Mouse (Mus musculus): ENCODE measurements around the gene Gm49353.

Gm49353 gene

DNA sequence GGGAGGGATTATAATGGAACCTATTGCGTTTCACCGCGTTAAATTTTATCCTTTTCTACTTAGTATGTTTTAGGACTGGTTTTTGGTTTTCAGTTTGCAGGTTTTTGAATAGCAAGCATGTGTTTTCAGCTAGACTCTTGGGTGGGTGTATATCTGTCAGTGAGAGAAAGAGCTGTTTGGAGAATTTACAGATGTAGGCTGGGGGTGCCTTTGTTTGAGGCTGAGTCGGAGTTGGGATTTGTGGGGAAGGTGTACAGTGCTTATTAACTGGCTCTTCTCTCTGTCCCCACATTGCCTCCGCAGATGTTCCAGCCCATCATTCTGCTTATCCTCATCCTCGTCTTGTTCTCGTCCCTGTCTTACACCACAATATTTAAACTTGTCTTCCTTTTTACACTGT lies at the start of gene Gm49353:
TSS of gene Gm49353 (plus strand) at position 313 of the 400 bp plus-strand sequence.
- in situ Hi-C loops (cut with MseI, MboI), result no loop called here

DNA sequence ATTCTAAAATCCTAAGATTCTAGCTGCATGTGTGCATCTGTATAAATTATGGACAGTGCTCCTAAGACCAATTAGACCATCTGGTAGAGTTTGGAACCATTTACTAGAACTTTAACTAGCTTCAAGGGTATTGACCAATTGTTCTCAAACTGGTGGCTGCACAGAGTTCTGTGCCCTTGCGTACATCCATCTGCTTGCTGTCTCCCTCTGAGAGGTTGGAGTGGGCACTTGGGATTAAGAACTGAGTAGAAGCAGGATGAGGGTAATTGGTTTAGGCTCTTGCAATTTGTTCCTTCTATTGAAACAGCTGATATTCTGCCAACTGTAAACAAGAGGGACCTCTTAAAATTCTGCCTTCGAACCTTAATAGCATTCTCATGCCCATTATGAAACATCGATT lies 43.5 kb upstream of the Gm49353 start:
- in situ Hi-C loops (cut with MseI, MboI), result no loop called here

DNA sequence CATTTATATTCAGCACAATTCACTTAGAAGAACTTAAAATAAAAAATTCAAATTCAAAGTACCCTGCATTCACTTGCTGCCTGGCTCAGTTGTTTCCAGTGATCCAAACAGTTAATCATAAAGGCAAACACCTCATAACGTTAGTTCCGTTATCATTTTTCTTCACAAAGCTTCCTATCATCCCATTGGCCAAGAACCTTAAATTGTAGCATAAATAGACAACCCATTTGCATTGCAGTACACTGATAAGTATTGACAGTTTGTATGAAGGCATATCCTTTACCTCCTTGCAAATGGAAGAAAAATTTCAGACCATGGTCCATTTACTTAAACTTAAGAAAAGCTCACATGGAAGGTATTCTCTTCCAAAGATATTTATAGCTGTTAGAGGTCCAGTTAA lies 37.1 kb upstream of the Gm49353 start:
- in situ Hi-C loops (cut with MseI, MboI), result no loop called here

DNA sequence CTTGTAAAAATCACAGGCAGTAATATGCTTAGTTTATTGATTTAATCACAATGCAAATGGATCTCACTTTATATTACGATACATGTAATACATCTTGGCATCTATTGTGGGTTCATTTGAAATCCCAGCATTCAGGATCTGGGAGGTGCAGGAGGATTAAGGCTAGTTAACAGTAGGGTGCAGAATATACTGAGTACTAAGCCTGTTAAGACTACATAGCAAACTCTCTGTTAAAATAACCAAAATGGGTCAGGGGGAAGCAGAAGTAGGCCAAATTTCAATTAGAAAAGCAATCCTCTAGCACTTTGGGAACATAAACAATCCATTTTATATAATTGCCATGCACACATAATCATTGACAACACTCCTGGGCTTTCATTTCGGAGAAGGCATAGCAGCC lies 25.0 kb upstream of the Gm49353 start:
- in situ Hi-C loops (cut with MseI, MboI), result no loop called here

DNA sequence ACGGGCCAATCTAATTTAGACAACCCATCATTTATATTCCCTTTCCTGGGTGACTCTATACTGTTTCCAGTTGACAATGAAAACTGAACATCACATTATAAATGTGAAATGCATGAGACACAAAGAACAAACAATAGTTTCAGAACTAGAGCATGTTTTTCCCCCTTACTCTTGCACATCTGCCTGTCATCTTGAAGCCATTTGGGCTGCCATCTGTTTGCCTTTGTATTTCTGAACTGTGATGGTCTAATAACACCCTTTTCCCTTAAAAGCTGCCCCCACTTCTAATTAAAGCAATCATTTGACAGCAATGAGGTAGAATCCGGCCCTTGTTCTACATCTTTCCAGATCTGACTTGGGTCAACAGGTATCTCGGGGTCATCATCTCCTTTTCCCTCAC lies 23.1 kb upstream of the Gm49353 start:
- in situ Hi-C loops (cut with MseI, MboI), result no loop called here

DNA sequence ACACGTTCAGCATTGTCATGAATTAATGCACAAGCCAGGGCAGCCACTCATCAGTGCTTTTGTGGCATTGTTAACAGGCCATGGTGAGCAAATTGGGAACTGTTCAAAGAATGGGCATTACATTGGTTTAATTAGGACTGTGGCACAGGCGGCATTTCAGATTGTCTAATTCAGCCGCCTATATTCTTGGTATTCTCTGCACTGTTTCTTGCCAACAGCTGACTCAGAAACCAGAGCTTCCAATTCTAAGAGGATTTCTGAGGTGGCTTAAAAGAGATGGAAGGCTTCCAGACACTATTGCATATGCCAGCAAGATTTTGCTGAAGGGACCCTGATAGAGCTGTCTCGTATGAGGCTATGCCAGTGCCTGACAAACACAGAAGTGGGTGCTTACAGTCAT lies 21.9 kb upstream of the Gm49353 start:
- in situ Hi-C loops (cut with MseI, MboI), result no loop called here

DNA sequence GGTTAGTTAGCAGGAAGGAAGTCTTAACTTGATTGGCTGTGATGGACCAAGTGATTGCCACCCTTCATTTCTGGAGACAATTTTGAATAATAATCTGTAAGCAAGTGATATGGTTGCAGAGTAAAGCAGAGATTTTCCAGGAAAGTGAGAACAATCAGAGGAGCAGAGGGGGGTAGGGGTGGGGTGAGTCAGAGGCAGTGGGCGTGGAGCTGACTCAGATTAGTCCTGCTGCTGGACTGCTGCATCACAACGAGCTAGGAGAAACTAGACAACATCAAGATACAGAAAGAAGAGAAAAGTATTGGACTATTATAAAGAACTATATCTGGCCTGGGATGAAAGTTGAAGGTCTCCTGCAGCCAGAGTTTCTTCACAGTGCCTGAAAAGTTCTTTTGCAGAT lies 20.8 kb upstream of the Gm49353 start:
- in situ Hi-C loops (cut with MseI, MboI), result no loop called here

DNA sequence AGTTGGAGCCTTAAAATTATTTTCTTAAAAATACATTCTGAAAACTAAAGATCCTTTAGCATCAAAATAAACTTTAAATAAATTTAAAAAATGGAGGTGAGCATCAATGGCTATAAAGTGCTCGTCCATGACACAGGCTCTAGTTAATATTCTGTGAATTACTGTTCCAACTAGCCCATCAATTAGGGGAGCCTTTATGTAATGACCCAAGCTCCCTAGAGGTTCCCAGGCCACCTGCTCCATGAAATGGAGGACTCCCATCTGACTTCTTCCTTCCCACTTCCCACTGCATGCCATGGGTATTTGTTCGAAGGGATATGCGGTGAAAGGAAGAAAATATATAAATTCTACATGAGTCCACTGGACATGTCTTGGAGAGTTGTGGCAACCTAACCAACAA lies 18.5 kb upstream of the Gm49353 start:
- in situ Hi-C loops (cut with MseI, MboI), result no loop called here

DNA sequence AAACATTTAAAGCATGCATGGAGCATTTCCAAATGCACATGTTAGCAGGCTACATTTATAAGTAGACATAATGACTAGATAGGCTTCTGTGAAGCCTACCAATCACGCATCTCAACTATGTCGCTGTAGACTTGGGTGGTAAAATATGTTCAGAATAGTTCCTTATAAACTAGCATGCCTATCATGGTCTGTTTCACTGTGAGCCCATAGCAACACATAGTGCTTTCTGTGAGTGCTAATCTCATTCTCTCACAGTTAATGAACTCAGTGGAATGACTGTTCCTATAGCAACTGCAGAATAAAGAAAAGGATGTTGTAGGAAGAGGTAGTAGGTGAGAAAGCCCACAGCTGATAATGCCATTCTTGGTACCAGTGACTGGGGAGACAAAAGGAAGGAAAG lies 17.7 kb upstream of the Gm49353 start:
- in situ Hi-C loops (cut with MseI, MboI), result no loop called here

DNA sequence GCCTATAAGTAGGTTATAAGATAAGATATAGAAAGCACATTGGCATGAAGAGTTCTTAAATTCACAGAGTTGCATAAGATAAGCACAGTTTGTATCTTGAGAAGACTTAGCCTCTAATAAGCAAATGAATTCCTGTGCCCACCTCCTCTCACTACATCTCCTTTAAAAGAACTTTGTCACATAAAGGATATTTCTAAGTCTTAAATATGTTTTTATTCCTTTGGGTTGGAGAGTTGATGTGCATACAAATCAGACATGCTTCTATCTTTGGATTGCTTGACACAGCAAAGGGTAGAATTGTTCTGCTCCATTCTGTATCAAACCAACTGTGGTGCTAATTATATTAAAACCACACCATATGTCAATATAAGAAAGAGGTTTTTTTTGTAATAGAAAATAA lies 5.0 kb upstream of the Gm49353 start:
- in situ Hi-C loops (cut with MseI, MboI), result no loop called here

DNA sequence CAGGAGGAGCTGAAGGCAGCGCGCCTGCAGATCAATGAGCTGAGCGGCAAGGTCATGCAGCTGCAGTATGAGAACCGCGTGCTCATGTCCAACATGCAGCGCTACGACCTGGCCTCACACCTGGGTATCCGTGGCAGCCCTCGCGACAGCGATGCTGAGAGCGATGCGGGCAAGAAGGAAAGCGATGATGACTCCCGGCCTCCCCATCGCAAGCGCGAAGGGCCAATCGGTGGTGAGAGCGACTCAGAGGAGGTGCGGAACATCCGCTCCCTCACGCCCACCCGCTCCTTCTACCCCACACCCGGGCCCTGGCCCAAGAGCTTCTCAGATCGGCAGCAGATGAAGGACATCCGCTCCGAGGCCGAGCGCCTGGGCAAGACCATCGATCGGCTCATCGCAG lies 1.9 kb upstream of the Gm49353 start:
- in situ Hi-C loops (cut with MseI, MboI), result no loop called here

DNA sequence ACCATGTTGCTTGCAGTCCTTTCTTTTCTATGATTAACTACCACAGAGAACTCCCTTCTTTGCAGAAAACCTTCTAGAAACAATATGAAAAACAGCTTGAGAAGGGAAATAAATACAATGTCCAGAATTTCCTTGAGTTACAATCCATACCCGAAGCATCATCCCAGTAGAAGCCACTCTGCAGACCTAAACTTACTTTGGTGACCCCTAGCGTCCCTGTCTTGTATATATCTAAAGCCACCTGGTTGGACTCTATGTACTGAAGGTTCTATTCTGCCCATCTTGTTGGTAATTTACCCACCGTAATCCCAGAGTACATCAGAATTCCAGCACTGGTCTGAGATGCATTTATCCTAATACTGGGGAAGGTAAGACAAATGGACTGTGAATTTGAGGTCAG lies 1.1 kb downstream of the Gm49353 start:
- in situ Hi-C loops (cut with MseI, MboI), result loop anchor here (10.0 kb wide), 1 partner anchor 95 kb away; no protein-coding TSS in a partner anchor

DNA sequence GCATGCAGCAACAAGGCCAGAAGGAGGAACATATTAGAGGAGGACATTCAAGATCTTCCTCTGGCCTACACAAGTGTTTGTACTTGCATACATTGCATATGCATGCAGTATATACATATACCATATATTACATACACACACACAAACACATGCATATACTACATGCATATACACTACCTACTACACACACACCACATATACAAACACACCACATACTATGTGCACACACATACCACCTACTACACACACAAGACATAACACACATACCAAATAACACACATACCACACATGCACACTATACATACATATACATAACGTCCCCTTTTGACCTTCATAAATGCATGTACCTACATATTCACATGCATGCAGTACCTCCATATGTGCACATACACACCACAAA lies 1.9 kb downstream of the Gm49353 start:
- in situ Hi-C loops (cut with MseI, MboI), result loop anchor here (10.0 kb wide), 1 partner anchor 96 kb away; no protein-coding TSS in a partner anchor

DNA sequence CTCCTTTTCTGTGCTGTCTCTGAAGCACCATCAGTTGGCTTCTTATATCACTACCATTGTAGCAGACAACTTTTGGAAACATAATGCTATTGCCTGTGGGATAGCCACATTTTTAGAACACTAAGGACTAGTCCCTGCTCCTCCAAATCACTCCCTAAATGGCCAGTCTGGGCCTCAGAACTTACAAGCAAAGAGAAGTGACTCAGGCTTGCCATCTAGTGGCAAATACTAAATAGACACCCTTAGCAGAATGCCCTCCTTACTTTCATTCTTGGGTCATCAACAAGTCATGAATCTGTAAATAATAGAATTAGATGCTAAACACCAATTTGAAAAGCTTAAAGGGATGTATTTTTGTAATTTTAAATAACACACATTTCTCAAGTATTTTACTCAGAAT lies 8.0 kb downstream of the Gm49353 start:
- in situ Hi-C loops (cut with MseI, MboI), result loop anchor here (10.0 kb wide), 1 partner anchor 102 kb away; no protein-coding TSS in a partner anchor

DNA sequence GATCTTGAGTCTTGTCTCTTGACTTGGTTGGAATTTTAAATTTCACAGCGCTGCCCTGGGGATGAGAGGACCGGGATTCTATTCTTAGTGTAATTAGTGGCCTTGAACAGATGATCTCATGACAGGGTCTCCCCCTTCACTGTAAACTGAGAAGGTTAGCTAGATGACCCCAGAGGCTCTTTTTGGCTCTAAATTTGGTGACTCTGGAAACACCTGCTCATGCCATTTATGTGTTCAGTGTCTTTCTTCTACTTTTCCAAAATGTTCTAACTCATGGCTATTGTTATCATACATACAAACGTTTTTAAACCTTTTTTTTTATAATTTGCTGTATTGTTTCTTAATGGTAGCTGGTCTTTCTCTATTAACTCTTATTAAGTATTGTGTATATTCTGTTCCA lies 10.0 kb downstream of the Gm49353 start:
- in situ Hi-C loops (cut with MseI, MboI), result loop anchor here (10.0 kb wide), 1 partner anchor 104 kb away; no protein-coding TSS in a partner anchor

DNA sequence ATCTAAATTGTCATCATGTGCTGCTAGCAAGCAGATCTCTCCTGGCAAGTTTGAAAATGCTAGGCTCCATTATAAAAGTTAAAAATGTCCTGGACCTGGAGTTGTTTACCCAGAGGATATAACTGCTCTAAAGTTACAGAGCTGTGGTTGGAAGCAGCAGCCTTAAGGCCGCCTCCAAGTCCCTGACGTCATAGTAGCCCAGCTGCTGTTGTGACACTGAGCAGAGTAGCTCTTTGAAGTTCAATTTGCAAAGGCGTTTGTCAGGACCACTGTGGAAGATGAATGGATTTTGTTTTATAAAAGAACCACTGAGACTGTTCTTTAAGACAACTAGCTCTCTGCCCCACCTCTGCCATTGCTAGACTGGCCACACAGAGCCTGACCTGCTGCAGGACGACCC lies 12.7 kb downstream of the Gm49353 start, which contains the start of gene 9330159F19Rik:
TSS of gene 9330159F19Rik (plus strand) at position 154 of the 400 bp plus-strand sequence.
- in situ Hi-C loops (cut with MseI, MboI), result loop anchor here in 1 of 2 experiments (10.0 kb wide), 1 partner anchor 127 kb away; no protein-coding TSS in a partner anchor

DNA sequence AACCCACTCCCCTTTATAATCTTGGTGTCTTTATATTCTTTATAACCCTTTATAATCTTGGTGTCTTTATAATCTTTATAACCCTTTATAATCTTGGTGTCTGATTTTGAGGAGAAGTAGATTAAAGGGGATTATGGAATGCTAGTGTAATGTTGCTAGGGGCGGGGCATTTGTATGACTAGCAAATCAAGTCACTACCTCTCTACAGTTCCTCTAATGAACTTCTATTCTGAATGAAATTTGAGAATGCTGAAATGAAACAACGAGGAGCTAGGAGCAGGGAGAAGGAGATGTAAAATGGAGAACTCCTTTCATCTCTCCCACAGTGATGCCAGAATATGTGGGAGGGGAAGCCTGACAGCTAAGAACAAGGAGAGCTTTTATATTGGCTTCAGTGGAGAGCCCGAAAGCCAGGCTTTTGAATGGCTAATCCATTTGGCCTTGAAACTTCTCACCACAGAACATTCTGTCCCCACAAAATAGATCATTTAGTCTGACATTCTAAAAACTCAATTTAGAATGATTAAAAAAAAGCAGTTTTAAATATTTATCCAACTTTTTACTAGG lies 14.9 kb downstream of the Gm49353 start:
- in situ Hi-C loops (cut with MseI, MboI), result loop anchor here in 1 of 2 experiments (10.0 kb wide), 1 partner anchor 129 kb away; no protein-coding TSS in a partner anchor

DNA sequence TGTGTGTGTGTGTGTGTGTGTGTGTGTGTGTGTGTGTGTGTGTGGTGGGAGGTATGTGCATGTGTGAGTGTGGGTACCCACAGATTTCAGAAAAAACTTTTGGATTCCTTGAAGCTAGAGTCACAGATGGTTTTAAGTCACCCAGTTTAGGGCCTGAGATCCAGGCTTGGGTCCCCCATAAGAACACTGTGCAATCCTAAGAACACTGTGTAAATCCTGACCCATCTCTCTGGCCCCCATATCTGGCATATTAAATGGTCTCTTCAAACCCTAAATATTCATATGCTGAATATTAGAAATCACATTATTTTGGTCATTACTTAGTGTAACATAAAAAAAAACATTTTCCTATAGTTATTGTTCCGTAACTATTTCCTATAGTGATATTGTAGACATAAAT lies 18.2 kb downstream of the Gm49353 start:
- in situ Hi-C loops (cut with MseI, MboI), result loop anchor here in 1 of 2 experiments (10.0 kb wide), 1 partner anchor 132 kb away; no protein-coding TSS in a partner anchor

DNA sequence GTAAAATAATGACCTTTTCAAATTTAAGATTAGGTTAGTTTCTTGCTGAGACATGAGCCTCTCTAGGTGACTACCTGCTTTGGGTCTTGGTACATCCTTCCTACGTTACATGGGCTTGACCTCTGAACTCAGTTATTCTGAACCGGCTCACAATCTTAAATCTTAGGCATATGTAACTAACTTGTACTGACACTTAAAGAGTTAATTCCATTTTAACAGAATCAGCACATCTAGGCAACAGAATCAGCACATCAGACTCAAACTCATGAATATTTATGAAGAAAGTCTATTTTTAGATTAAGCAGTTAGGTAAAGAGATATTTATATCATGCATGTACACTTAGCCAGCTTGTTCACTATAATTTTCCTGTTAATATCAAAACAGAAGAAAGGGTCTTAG lies 18.7 kb downstream of the Gm49353 start:
- in situ Hi-C loops (cut with MseI, MboI), result loop anchor here in 1 of 2 experiments (10.0 kb wide), 1 partner anchor 133 kb away; no protein-coding TSS in a partner anchor

DNA sequence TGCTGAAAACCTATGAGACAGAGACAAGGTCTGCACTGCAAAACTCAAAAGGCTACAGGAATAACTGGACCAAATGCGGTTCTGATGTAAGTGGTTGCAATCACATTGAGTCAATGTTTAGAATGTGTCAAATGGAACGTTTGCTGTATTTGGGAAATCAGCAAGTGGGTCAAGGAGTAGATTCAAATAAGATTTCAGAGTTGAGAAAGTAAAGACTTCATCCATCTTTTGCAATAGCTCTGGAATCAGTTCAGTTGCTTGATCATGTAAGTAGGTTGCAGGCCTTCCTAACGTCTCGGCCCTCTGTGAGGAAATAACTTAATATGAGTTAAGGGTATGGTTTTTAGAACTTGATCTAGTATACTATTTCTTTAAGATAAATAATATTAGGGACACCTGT lies 26.6 kb downstream of the Gm49353 start:
- in situ Hi-C loops (cut with MseI, MboI), result no loop called here

DNA sequence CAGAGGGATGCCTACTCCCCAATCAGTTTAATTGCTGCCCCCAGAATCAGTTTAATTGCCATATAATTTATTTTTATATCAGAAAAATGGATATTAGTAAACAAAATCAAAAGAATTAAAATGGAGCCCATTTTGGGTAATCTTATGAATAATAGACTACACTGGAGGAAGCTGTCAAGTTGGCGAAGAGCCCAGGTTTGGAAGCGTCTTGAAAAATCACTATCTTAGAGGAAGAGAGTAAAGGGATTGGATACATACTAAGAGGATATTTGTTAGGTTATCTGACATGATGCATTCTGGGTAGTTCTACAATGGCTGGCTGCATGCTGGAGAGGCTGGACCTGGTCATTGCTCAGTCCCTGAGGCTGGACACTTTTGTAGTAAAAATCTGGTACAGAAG lies 32.5 kb downstream of the Gm49353 start:
- in situ Hi-C loops (cut with MseI, MboI), result no loop called here

All from mouse trophoblast stem cell (cell line).